Mouse (Mus musculus) ES-E14 (cell line): ENCODE data around the gene Shprh.

Source experiments
- HCFC1 ChIP-seq: IDR thresholded peaks from 2 replicates; pipeline ENCODE4 v1.6.1; 2012; ENCODE audit warnings: low read length, inconsistent platforms, borderline replicate concordance; ENCODE audit not compliant: insufficient read depth
- ZNF384 ChIP-seq: IDR thresholded peaks from 2 replicates; pipeline ENCODE4 v1.6.1; 2012; ENCODE audit warnings: low read depth, low read length, inconsistent platforms

DNA sequence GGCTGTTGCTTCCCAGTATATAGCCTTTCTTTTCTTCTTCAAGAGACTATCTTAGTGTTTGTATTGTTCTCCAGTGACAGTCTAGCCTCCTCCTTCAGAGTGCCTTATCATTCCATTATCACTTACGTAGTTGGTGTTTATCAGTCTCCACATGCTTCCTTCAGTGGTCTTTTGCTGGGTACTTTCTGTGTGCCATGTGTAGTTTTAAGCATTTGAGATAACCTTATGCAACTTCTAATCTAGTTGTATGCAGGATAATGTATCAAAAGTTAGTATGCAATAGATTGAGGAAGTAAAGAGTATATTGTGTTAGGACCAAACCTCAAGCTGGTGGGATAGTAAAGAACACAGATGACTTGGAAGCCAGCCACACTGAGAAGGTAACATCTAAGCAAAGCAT, 59.4 kb downstream of the Shprh start:
- TF ChIP-seq ZNF384 (no peak), HCFC1 (no peak)
